Mouse (Mus musculus) ES-Bruce4 (cell line): ENCODE measurements around the gene Specc1l. TPM values are rescaled to one million over a fixed set of nuclear protein-coding genes. Genes with fewer than 3 reads are reported as not detected.

Experiments used
- H3K27ac ChIP-seq: 2 replicates; pipeline ENCODE4 v1.5.1; 2012; ENCODE audit warnings: low read length, inconsistent platforms; ENCODE audit not compliant: insufficient read depth
- H3K27me3 ChIP-seq: 2 replicates; pipeline ENCODE4 v1.6.1; 2012; ENCODE audit warnings: mild to moderate bottlenecking, low read length, inconsistent platforms; ENCODE audit not compliant: control insufficient read depth, poor library complexity, insufficient read depth, severe bottlenecking
- H3K36me3 ChIP-seq: 2 replicates; pipeline ENCODE4 v1.6.1; 2012; ENCODE audit warnings: inconsistent platforms, mild to moderate bottlenecking, low read length, moderate library complexity; ENCODE audit not compliant: control insufficient read depth, poor library complexity, insufficient read depth, severe bottlenecking
- H3K4me1 ChIP-seq: one replicate; pipeline ENCODE4 v1.8.1; 2011; ENCODE audit warnings: low read length; ENCODE audit not compliant: control insufficient read depth, insufficient read depth
- H3K4me3 ChIP-seq: 2 replicates; pipeline ENCODE4 v1.5.1; 2011; ENCODE audit warnings: low read depth, mild to moderate bottlenecking, low read length
- H3K9ac ChIP-seq: 2 replicates; pipeline ENCODE4 v1.6.1; 2012; ENCODE audit warnings: low read depth, mild to moderate bottlenecking, inconsistent platforms; ENCODE audit not compliant: poor library complexity, severe bottlenecking
- H3K9me3 ChIP-seq: replicated peaks from 2 replicates; pipeline ENCODE4 v1.6.1; 2012; ENCODE audit warnings: mild to moderate bottlenecking, low read length, inconsistent platforms; ENCODE audit not compliant: control insufficient read depth, poor library complexity, insufficient read depth, severe bottlenecking
- CTCF ChIP-seq: IDR thresholded peaks from one replicate; pipeline ENCODE4 v1.8.1; 2011; ENCODE audit warnings: low read depth, low read length
- EP300 ChIP-seq: IDR thresholded peaks from 2 replicates; pipeline ENCODE4 v1.6.1; 2011; ENCODE audit warnings: low read depth, low read length; ENCODE audit not compliant: insufficient read depth
- POLR2A ChIP-seq: IDR thresholded peaks from one replicate; pipeline ENCODE4 v1.8.1; 2011; ENCODE audit warnings: low read length; ENCODE audit not compliant: insufficient read depth
- polyA plus RNA-seq: library from polyadenylated mRNA; stranded (reverse); fragments of >200 nt; gene quantifications from 2 replicates; pipeline ENCODE4 v1.2.4, GENCODE M21; 2011; ENCODE audit warnings: low read depth; ENCODE audit not compliant: missing spikeins, insufficient read depth, insufficient read length

Gene Specc1l
- polyA plus RNA-seq, 1 experiment: 41.5 TPM

DNA sequence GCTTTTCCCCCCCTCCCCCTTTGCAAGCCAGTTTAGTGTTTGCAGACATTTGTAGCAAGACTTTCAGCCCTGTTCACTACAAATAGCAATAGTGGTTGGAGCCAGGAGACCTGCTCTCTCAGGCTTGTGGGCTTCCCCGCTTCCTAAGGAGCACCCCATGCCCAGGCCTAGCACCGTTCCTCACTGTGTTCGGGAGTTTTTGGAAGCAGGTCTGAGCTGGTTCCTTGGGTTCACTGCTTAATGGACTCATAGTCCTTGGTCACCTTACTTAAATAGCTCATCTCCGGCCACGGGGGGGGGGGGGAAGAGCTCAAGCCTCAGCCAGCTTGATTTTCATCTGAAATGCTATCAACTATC lies 92.2 kb downstream of the Specc1l start:
- no peak for TF ChIP-seq EP300
- no peaks in the 10 kb centered on the region for H3K36me3 ChIP-seq
- H3K9me3 ChIP-seq: no peaks in the 10 kb centered on the region
- no peak overlapping the region for H3K9ac ChIP-seq
- H3K27me3 ChIP-seq: no peaks in the 10 kb centered on the region
- no peak overlapping the region for H3K4me3 ChIP-seq
- H3K4me1 ChIP-seq: no peaks in the 10 kb centered on the region
- H3K27ac ChIP-seq: no peak overlapping the region

DNA sequence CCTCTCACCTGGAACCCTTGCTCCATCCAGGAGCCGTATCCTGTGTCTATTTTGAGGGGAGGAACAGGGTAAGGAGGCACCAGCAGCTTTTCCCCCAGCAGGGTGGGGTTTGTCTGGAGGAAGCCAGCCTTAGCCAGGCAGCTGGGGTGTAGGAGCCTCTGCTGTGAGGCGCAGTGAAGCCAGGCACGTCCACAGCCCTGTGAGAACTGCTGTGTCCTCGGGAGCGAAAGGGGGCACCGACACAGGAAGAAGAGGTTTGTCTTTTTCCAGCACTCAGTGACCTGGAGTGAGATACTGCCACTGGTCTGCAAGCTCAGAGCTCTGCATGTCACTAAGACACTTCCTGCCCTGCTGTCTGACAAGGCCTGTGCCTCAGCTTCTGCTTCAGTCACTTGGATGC lies 92.5 kb downstream of the Specc1l start:
- Histone ChIP-seq H3K27me3 (no peaks in the 10 kb centered on the region), H3K36me3 (no peaks in the 10 kb centered on the region), H3K4me3 (no peak overlapping the region), H3K9me3 (no peaks in the 10 kb centered on the region), H3K27ac (no peak overlapping the region), H3K4me1 (no peaks in the 10 kb centered on the region), H3K9ac (no peak overlapping the region)
- TF ChIP-seq CTCF: no peak
- TF ChIP-seq POLR2A: no peak
- TF ChIP-seq EP300: no peak

- Histone ChIP-seq H3K9ac (no peak overlapping the region), H3K4me3 (no peak overlapping the region), H3K4me1 (no peaks in the 10 kb centered on the region), H3K27me3 (no peaks in the 10 kb centered on the region), H3K9me3 (no peaks in the 10 kb centered on the region), H3K27ac (no peak overlapping the region), H3K36me3 (peaks cover 3% of the 10 kb centered on the region; the same call in 1 of the 2 replicates)
- TF ChIP-seq POLR2A (no peak), CTCF (no peak), EP300 (no peak)
These were observed 95.3 kb downstream of the Specc1l start for GRCm38 (mm10) chr10:75307130-75307529.

DNA sequence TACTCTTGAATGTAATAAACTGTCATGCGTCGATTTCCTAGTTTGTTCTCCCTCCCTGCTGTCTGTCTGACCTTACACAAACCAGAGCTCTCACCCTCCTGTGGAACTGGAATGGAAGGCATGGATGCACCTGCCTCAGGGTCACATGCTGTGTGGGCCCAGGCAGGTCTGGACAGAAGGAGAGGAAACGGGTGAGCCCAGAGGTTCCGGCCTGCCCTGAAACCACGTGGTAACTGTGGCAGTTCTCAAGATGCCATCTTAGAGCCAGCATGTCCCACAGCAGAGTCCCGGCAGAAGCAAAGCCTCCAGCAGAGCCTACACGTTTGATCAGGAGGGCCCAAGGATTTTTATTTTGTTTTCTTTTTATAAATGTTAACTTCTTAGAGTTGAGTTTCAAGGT lies 100.5 kb downstream of the Specc1l start:
- no peak overlapping the region for H3K27ac ChIP-seq
- no peak overlapping the region for H3K9ac ChIP-seq
- H3K9me3 ChIP-seq: no peaks in the 10 kb centered on the region
- H3K4me1 ChIP-seq: no peaks in the 10 kb centered on the region
- H3K4me3 ChIP-seq: no peak overlapping the region
- peaks cover 3% of the 10 kb centered on the region; the same call in 1 of the 2 replicates for H3K36me3 ChIP-seq
- TF ChIP-seq EP300 (no peak), POLR2A (no peak), CTCF (no peak)
- H3K27me3 ChIP-seq: peaks cover under 1% of the 10 kb centered on the region; the same call in 1 of the 2 replicates

GRCm38 (mm10) chr10:75314190-75314980 lies 102.5 kb downstream of the Specc1l start:
- TF ChIP-seq CTCF (no peak), EP300 (no peak), POLR2A (no peak)
- Histone ChIP-seq H3K9ac (no peak overlapping the region), H3K4me3 (no peak overlapping the region), H3K4me1 (no peaks in the 10 kb centered on the region), H3K36me3 (peaks cover 3% of the 10 kb centered on the region; the same call in 1 of the 2 replicates), H3K27ac (no peak overlapping the region), H3K27me3 (peaks cover 8% of the 10 kb centered on the region), H3K9me3 (no peaks in the 10 kb centered on the region)

DNA sequence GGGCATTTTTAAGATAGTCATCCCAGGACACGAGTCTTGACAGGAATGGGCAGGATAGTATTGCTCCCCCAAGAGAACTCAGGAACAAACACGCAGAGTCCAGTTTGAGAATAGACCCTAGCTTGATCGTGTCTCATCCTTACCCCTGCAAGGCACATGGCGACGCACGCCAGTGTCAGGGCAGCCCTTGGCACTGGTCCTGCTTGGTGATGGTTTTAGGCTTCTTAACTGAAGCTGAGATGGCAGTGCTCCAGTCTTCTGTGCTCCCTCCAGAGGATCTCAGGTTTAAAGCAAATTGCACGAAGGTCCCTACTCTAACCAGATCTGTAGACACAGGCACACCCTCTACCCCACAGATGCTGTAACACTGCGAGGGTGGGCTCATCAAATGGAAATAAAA lies 103.9 kb downstream of the Specc1l start:
- Histone ChIP-seq H3K9ac (no peak overlapping the region), H3K4me3 (no peak overlapping the region), H3K9me3 (no peaks in the 10 kb centered on the region), H3K4me1 (no peaks in the 10 kb centered on the region), H3K27me3 (peaks cover 8% of the 10 kb centered on the region), H3K36me3 (no peaks in the 10 kb centered on the region), H3K27ac (no peak overlapping the region)
- TF ChIP-seq POLR2A (no peak), EP300 (no peak), CTCF (no peak)
